Mouse (Mus musculus) small intestine, adult 2 months (tissue): ENCODE data around the gene Actn1.

Experiments
- CTCF ChIP-seq: fragments of 200-500 bp; IDR thresholded peaks from 2 replicates; pipeline ENCODE4 v1.5.1; 2012; ENCODE audit warnings: low read depth, mild to moderate bottlenecking, control low read depth, inconsistent platforms, low read length, moderate library complexity, mixed read lengths; ENCODE audit not compliant: insufficient replicate concordance, insufficient read length; ENCODE audit errors: extremely low read depth
- POLR2A ChIP-seq: fragments of 200-500 bp; IDR thresholded peaks from 2 replicates; pipeline ENCODE4 v1.6.1; 2012; ENCODE audit warnings: low read depth, mild to moderate bottlenecking, control low read depth, inconsistent platforms, low read length, moderate library complexity

GRCm38 (mm10) chr12:80232840-80233218, 27.3 kb downstream of the Actn1 start:
- TF ChIP-seq CTCF (no peak), POLR2A (no peak)
